Mouse (Mus musculus) 3T3-L1 (cell line): Measurements from ENCODE around the gene Srp54b.
"Not testable (repeated sequence)": the region's sequence is repeated elsewhere in the genome, so short reads cannot be mapped to it uniquely, and the experiment has no call there.

Source experiments
- DNase-seq: peaks from one replicate; pipeline ENCODE4 v3.0.0-alpha.2; 2015; ENCODE audit warnings: low read depth, low spot score

The Srp54b gene

GRCm38 (mm10) chr12:55154559-55155448 lies at the start of gene Srp54b:
Gene Srp54b, plus strand, starts transcription at chr12:55155104.
- not testable (repeated sequence) for DNase-seq

GRCm38 (mm10) chr12:55112616-55113015 lies 42.3 kb upstream of the Srp54b start:
- not testable (repeated sequence) for DNase-seq

GRCm38 (mm10) chr12:55124242-55124641 lies 30.7 kb upstream of the Srp54b start, which contains the start of gene Fam177a:
Gene Fam177a, plus strand, starts transcription at chr12:55124469.
- DNase-seq: not testable (repeated sequence)

- DNase-seq: not testable (repeated sequence)
Measured at GRCm38 (mm10) chr12:55124731-55125130, 30.2 kb upstream of the Srp54b start.

GRCm38 (mm10) chr12:55135540-55135939 lies 19.4 kb upstream of the Srp54b start:
- DNase-seq: not testable (repeated sequence)

GRCm38 (mm10) chr12:55137859-55138258 lies 17.0 kb upstream of the Srp54b start:
- not testable (repeated sequence) for DNase-seq

- not testable (repeated sequence) for DNase-seq
Measured at GRCm38 (mm10) chr12:55155449-55155783, 512 bp downstream of the Srp54b start.

- not testable (repeated sequence) for DNase-seq
Measured at GRCm38 (mm10) chr12:55167034-55167557, 12.2 kb downstream of the Srp54b start.

- not testable (repeated sequence) for DNase-seq
Measured at GRCm38 (mm10) chr12:55187686-55188085, 32.8 kb downstream of the Srp54b start.

GRCm38 (mm10) chr12:55189127-55189526 lies 34.2 kb downstream of the Srp54b start:
- DNase-seq: not testable (repeated sequence)

GRCm38 (mm10) chr12:55199306-55199705 lies 44.4 kb downstream of the Srp54b start, which contains the start of gene 1700047I17Rik2:
Gene 1700047I17Rik2, plus strand, starts transcription at chr12:55199592.
- DNase-seq: not testable (repeated sequence)

GRCm38 (mm10) chr12:55199799-55200198 lies 44.9 kb downstream of the Srp54b start:
- DNase-seq: not testable (repeated sequence)

- not testable (repeated sequence) for DNase-seq
Measured at GRCm38 (mm10) chr12:55212944-55213343, 58.0 kb downstream of the Srp54b start.

GRCm38 (mm10) chr12:55229626-55230519 lies 75.0 kb downstream of the Srp54b start, which contains the start of gene Srp54c:
Gene Srp54c, plus strand, starts transcription at chr12:55230168.
- not testable (repeated sequence) for DNase-seq

GRCm38 (mm10) chr12:55230520-55230861 lies 75.6 kb downstream of the Srp54b start:
- DNase-seq: not testable (repeated sequence)
